Mouse (Mus musculus): ENCODE results near the gene Polr3b.
A peak's percentile ranks its signal among the peaks of the same experiment; 100 is the strongest.

Polr3b gene

DNA sequence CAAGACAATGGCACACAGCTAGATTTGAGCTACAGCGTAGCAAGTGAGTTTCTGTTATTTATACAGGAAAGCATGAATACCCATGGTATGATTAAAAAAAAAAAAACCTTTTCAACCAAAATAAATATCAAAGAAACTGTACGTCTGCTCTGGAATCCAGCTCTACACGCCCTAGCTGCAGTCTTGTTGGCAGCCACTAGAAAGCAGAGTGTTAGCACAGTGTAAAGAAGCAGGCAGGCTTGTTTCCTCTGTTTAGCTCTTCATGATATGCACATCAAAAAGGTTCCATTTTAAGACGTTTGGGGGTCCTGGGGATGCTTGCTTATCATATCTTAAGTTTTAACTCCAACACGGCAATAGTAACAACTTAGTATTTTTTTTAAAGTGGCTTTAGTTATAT lies 89.8 kb downstream of the Polr3b start:
- peak in 1 of 2 experiments; percentile 15 for DNase-seq

DNA sequence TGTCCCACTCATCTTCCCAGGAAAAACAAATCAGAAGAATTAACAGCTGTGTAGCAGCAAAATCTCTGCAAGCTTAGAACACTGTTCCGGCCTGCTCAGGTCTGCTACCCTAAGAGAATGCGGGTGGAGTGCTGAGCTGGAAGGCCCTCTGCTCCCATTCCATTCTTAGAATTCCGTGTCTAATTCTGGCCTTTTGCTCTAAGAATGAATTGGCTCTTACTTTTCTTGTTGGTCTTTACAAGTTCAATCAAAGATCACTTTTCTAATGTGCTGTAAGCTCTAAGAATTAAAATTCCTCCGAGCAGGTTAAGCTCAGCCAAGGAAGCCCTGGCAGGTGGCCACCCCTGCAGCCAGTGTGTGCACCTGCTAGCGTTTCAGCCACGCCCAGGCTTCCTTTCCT lies 90.4 kb downstream of the Polr3b start:
- peak in 1 of 2 experiments; percentile 21 for DNase-seq

DNA sequence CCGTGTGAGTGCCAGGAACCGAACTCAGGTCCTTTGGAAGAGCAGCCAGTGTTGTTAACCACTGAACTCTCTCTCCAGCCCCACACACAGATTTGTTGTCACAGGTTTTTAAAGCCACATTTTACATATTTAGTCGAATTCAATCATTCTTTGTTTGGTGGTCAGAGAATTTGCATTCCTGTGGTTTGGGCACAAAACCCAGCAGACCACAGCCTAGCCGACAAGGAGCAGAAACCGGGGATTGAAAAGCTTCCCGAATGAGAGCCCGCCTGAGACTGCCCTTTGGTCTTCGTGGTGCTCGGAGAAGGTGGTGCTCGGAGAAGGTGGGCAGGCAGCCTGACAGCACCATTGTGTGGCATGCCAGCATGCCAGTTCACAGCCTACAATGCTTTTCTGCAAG lies 91.0 kb downstream of the Polr3b start:
- peak in 1 of 2 experiments; percentile 11 for DNase-seq

DNA sequence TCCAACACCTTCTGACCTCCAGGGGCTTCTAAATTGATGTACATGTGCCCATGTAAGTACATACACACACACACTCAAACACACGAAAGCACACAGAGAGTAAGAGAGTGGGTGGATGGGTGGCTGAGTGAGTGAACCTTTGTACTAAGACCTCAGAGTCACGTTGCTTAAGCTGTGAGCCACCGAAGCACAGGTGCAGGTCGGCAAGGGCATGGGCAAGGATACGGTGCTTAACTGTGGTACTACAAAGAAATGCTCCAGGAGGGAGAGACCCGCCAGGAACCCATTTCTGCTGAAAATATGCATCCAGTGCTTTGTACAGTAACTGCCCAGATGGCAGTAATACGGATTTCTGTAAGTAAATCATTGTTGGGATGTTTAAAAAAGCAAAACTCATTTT lies 93.5 kb downstream of the Polr3b start:
- DNase-seq, result no peak

DNA sequence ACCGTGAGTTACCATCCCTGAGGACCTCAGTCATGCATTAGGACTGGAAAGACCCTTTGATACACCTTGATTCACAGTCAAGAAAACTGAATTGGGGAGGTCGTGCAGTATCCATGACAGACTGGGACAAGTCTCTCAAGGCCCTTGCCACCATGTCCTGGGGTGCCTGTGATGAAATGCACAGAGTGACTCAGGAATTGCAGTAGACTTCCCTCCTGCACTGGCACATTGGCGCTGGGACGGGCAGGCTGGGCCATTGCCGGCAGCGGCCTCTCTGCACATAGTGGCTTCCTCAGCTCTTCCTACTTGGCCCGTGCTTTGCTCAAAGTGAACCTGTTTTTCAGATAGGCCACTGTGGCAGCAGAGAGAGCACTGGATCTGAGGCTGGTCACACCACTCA lies 94.5 kb downstream of the Polr3b start:
- DNase-seq, result no peak

DNA sequence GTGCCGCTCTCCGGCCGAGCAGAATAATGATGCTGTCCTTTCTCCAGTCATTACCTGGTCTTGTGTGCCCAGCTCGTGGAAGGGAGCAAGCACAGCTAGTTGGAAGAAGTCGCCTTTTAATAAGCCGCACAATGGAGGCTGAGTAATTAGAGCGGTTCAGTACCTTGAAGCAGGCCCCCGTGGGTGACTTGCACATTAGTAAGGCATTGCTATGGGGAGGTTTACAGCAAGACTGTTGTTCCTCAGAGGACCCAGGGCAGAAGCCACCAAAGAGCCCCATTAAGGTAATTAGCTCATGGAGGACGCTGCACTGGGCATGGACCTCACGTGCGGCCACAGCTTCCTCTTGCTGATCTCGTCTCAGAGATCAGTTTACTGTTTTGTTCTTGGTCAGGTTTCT lies 100.6 kb downstream of the Polr3b start:
- DNase-seq, result no peak

DNA sequence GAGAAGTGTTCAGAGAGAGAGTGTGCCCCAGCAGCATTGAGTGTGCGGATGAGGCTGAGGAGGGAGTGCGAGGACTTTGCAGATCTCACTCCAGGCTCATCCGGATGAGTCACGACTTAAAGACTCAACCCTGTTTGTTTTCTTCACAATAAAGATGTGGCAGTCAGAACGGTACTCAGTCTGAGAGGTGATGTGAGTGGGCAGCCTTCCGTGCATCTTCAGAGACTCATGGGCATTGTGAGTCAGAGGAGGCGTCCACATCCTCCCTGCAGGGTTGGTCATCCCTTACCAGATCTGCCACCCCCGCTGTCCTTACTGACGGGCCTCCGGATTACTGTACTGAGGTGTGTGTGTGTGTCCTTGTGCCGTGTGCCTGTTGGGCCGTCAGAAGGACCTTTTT lies 104.9 kb downstream of the Polr3b start:
- no peak for DNase-seq

DNA sequence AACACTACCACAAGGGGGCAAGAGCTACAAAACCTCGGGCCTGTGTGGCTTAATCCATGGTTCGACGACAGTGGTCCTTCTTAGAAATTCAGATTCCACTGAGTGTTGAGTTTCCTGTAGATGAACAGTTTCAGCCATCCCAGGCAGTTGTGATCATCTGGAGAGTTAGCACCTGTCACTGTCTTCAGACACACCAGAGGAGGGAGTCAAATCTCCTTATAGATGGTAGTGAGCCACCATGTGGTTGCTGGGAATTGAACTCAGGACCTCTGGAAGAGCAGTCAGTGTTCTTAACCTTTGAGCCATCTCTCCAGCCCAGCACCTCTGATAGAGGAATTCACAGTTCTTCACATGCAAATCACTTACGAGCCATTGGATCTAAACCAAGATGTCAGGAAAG lies 105.7 kb downstream of the Polr3b start:
- no peak for DNase-seq

DNA sequence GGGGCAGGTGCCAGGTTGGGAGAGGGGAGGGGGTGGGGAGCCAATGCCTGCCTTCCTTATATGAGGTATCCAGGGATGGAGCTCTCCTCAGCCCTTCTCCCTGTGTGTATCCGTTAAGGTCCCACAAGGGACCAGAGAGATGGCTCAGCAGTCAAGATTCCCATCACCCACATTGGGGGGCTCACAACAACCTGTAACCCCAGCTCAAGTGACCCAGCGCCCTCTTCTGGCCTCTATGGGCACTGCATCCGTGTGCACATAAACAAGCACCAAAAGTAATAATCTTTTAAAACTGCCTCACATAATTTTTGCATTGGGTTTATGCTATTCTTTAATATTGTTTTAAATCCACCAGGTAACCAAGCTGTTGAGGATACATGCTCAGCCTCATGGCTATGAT lies 108.0 kb downstream of the Polr3b start:
- DNase-seq, result no peak

DNA sequence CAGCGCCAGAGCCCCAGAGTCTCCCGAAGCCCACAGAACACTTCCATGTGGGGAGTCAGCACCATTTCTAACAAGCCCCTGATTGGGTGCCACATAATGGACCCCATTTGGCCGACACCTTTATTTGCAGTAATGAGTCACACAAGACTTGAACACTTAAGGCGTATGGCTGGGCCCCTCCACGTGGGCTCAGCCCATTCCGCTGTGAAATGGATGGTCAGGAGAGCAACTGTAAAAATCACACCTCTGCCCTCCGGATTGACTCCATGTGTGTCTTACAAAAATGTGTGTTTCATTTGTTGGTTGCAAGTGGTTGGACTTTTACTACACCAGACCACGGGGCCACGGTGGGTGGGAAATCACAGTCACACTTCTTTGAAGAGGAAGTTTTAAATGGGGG lies 108.9 kb downstream of the Polr3b start:
- no peak for DNase-seq

DNA sequence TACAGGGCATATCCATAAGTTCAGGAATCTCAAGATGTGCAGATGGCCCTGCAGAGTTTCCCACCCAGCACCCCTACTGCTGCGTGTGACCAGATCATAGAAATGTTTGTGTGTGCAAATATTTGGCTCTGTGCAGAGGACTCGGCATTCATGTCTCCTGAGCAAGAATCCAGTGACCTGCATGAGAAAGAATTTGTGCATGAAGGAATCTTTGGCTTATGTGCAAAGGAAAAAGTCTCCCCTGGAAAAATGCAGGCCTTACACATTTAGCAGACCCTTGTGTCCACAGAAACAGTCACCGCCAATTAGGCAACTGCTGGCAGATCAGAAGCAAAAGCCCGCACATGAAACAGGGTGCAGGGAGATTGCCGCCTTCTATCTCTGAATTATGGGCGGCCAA lies 111.4 kb downstream of the Polr3b start:
- DNase-seq, result no peak

DNA sequence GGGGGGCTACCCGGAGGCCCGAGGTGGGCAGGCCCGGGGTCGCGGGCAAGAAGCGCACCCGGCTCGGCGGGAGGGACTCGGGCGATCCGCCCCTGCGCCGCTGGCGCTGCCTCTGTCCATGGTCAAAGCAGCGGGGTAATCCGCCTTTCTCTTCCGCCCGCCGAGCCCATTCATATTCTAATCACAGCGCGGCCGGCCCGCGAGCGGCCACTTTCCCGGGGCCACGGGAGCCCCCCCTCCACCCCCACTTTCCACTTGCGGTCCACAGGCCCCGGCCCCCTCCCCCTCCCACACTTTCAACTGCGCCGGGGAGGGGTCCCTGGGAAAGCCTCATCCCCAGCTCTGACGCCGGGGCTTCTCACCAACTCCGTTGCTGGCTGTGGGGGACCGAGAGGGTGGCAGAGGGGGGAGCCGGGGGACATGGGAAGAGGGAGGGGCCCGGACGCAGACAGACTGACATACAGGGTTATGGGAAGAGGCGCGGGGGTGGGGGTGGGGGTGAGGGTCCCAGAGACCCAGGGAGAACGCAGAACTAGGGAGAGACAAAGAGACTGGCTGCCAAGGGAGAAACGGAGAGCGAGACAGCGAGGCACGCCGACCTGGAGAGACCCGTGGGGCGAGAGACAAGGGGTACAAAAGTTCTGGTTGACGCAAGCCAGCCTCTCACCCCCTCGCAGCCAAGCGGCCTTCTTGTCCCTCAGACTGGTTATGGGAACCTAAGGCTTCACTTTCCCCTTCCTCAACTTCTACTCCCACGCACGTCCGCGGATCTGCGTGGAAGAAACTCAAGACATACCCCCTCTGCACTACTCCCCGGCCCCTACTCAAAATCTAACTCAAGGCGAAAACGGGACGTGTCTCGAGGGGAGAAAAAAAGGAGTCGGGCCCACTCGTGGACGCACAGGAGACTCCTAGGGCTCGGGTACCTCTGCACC lies 133.0 kb downstream of the Polr3b start:
- no peak for DNase-seq

DNA sequence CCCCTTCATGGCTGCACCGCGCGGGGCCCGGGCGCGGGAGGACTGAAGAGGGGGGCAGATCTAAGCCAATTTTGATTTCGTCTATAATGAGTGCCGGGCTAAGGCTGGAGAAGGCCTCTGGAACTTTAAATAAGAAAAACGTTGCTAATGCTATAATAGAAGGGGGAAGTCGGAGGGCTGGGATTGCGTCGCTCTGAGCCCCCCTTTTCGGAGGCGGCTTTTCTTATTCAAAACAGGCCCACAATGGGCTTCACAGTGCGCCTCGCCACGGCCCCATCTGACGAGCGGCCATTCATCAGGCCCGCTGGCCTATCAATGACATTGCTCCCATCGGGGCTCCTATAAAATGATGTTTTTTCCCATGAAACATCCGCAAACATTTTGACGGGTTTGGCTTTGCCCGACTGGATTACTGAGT lies 133.7 kb downstream of the Polr3b start, which contains the start of gene Rfx4:
TSS of gene Rfx4 (plus strand) at position 277 of the 418 bp plus-strand sequence.
- DNase-seq, result no peak

DNA sequence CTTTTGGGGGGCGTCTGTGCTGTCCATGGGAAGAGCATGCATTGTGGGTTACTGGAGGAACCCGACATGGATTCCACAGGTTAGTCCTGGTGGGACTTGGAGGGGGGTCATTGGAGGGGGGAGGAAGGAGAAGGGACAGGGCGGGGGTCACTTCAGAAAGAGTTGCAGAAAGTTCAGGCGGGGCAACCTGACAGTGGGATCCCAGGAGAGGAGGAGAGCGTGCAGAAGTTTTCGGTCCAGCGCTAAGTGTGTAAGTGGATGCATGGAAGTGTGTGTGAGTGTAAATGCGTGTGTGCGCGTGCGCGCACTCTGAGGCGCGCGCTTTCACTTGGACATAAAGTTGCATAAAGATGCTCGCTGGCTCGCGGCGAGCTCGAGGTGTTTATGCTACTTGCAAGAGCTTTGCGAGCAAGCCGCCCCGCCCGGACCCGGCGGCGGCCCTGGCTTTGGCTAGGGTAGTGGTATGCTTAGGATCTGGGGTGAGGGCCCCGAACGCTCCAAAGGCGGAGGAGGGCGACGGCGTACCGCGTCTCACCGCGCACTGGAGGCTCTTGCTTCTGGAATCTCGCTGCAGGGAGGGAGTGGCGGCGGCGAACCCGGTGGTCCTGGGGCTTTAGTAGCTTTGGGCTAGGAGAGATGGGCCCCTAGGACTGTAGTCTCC lies 134.5 kb downstream of the Polr3b start:
- DNase-seq, result no peak

DNA sequence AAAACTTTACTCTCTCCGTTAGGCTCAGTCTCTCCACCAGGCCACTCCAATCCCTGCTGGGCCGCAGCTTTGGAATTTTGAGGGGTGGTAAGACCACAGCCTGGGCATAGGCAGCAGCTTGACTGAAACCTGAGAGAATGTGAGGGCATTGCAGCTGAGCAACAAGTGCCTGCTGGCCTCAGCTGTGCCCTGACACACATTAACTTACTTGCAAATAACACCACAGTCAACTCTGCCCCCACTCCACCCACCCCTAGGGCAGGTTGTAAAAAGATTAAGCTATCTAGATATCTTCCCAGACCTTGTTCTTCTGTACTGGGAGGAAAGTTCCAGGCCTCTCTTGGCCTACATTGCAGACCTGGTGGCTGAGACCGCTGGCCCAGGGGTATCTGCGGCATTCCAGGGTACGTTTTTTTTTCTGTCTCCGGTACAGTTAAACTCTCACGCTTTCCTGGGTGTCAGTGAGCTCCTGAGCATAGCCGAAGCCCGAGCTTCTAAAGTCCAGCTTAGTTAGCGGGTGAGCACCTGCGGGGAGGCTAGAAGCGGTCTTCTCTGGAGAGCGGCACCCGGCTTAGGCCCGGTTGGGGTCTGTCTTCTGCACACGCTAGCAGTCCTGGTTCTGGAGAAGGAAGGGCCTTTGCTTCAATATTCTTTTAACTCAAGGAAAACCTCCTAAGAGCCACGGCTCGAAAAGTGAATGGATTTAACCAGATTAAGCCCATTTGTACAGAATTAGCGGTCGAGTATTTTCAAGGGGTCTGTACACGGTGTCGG lies 135.5 kb downstream of the Polr3b start:
- DNase-seq, result no peak

DNA sequence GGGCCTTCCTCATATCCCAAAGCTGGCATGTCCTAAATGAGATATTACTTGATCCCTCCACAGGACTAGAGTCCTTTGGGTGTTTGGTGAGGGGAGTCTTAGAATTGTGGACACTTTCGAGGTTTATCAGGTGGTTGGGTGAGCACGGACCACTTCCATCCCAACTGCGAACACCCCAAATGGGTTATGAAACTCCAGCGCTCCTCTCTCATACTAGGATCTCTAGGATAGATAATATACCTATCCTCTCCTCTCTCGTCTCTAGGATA lies 136.0 kb downstream of the Polr3b start:
- no peak for DNase-seq

DNA sequence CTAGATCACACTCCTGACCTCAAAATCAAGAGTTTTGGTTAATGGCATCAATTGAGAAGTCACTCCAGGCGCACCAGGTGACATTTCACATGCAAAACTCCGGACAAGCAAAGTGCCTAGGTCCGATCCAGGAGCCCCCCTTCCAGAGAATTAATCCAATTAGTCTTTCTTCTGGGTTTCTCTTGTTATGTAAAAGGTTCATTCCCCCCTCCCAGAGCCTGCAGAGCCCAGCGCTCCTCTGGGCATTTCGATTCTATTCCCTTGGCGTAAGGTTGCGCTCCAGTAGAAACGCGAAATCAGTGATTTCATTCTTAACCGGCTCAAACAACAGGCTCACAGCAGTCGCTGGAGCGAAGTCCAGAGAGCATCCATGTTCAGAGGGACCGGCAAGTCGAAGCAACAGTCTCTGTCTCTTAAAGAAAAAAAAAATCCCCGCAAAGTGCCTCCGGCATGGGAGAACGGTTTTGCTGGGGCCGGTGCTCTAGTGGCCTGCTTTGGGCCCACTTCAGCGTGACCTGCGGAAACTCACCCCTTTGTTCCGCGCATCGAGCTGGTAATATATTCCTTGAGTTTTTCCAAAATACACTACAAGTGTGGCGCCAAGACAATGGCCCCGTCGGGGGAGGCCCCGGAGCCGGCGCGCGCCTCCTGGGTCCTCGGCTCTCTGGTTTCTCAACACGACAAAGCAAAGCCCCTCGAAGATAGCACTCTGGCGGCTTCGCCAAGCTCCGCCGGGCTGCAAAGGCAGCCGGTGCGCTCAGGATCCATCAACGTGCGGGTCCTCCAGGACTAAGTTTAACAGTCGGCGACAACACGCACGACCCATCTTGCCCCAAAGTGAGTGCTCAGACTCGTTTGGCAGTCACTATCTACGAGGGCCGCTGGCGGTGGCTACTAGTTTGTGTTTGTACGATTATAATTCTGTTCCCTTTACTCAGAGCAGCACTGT lies 136.7 kb downstream of the Polr3b start:
- DNase-seq, result no peak

DNA sequence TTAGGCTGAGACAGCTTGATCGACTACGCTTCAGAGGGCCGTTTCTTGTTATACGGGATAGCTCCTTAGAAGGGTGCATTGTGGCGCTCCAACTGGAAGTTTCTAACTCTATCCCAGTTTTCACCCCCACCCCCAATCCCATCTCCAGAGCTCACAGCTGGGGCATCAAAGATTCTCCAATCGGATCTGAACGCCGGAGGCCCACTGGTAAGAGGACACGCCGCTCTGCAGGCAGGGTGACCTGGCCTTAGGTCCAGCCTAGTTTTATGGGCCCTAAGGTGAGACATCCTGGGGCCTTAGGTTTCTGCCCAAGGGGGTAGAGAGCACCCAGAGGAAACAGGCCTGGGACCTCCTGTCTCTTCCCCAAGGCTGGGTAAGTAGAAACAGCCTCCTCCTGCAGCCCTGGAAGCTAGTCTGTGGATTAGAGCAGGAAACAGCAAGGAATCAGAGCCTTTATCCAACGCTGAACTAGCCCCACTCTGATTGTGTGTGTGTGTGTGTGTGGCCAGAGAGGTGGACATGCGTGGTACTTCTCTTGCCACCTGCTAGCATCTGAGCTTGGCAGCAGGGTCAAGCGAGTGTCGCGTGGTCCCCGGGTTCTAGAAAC lies 137.5 kb downstream of the Polr3b start:
- no peak for DNase-seq

DNA sequence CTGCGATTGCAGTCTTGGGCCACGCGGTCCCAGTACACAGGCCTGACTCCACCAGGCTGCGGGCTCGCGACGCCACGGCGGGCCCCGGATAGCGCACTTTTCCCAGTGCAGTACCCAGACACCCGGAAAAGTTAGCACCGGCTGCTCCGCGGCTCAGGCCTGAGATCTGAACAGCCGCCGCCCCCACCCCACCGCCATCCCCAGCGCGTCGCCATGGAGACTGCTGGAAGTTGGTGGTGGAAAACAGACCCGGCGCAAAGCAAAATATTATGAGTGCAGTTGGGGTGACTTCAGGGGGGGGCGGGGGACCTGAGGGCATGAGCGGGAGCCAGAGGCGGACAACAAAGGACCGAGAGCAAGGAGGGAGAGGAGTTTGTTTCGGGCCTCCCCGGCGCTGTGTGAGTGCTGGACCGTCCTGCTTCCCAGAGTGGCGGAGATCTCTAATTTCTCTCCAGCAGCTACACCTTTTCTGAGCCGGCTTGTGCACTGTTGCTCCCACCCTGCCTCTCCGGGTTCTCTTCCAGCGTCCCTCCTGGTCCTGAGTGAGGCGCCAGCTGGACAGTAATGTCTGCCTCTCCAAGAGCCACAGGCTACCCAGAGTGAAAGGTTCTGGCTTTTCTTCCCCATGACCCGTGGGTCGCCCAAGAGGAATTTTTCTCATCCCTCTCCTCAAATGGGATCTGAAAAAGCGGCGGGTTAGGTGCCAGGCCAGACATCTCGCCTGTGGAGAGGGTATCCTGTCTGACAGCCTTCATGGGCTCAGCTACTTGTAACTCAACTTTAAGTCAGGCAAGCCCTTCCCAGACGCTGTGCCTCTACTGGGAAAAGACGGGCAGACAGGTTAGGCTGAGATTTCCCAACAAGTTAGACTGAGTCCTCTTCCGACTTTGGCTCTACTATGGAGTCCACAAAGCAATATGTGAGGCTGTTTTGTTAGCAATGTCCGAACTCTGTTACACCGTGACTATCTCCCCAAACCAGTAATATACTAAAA lies 138.3 kb downstream of the Polr3b start:
- no peak for DNase-seq

DNA sequence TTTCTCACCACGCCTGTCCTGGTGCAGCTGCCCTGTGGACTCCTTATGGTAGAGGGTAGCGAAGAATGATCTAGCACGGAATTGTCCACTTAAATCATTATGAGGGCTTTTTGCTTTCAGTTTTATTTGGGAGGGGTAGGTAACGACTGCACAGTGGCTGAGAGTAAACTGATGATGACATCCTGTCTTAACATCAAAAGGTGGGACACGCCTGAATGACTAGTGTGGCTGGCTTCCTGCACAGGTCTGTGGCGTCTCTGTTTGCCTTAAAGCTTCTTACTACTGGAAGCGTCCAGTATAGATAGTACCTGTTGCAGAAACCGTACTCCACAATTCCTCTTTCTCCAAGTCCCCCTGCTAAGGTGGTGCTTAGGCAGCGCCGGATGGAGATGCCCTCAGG lies 146.7 kb downstream of the Polr3b start:
- no peak for DNase-seq
